12 mouse cellular contexts compared by ENCODE assay signal in the genomic region with DNA sequence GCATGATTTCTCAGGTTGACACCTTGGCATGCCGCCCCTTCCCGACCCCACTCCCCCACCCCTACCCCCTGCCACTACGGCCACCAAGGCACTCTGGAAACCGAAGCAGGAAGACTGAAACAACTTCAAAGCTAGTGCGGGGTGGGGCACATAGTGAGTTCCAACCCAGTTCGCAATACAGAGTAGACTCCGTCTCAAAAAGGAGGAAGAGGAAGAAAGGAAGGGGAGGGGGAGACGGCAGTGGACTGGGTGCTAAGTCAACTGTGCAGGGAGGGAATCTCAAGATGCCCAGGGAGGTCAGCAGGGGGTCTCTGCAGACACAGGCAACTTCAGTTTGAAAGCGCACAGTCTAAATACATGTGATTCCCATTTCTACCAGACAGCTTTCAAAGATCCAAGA. TPM values are rescaled to one million over a fixed set of nuclear protein-coding genes. Genes with fewer than 3 reads are reported as not detected.
DNase-seq lines count a peak whose midpoint lies in the region; ATAC-seq and TF ChIP-seq lines count a peak whose summit lies in the region.
"Had no signal": no experiment of that assay in that cellular context is flagged by ENCODE, and none has a peak within 500 bp of the region (broad histone marks: within the 10 kb centered on the region; RNA-seq: fewer than 3 reads in every experiment).

No protein-coding gene starts in this region.

- no peak for TF ChIP-seq POLR2A in cerebellum, adult 2 months (IDR thresholded peaks at IDR 0.05; ENCODE audit: borderline replicate concordance, insufficient read depth, low read length)

- no peak for TF ChIP-seq EP300 in lung, postnatal 0 days (IDR thresholded peaks at IDR 0.05)

- peak overlapping the region; percentile 27; the same call in 1 of the 2 replicates for H3K4me2 ChIP-seq in heart, embryonic 15.5 days
- peak overlapping the region; percentile 20 for H3K4me2 ChIP-seq in intestine, embryonic 14.5 days (ENCODE audit: low read length)
- peak overlapping the region; percentile 43 for H3K4me2 ChIP-seq in lung, postnatal 0 days (replicated peaks; ENCODE audit: low read depth, low read length)
- H3K4me2 ChIP-seq in midbrain, embryonic 16.5 days (ENCODE audit: low read length) = no peak overlapping the region

- H3K36me3 ChIP-seq in heart, embryonic 15.5 days = no peaks in the 10 kb centered on the region
- H3K36me3 ChIP-seq in intestine, embryonic 14.5 days (ENCODE audit: control insufficient read depth, insufficient read depth, low read length) = no peaks in the 10 kb centered on the region
- no peaks in the 10 kb centered on the region for H3K36me3 ChIP-seq in lung, postnatal 0 days (ENCODE audit: insufficient read depth, low read length)
- H3K36me3 ChIP-seq in midbrain, embryonic 16.5 days (ENCODE audit: control insufficient read depth, insufficient read depth, low read length) = no peaks in the 10 kb centered on the region

- ATAC-seq in heart, embryonic 15.5 days (replicated peaks; ENCODE audit: insufficient number of reproducible peaks, insufficient read depth, low FRiP score, low read depth) = no peak
- ATAC-seq in intestine, embryonic 14.5 days (replicated peaks; ENCODE audit: low FRiP score, low TSS enrichment, low read depth) = 0 out of 2 replicates have a peak, but pooled peaks have one; percentile 23
- ATAC-seq in lung, postnatal 0 days = peak; percentile 32
- no peak for ATAC-seq in midbrain, embryonic 16.5 days

- no peaks in the 10 kb centered on the region for H3K9me3 ChIP-seq in heart, embryonic 15.5 days (replicated peaks)
- no peaks in the 10 kb centered on the region for H3K9me3 ChIP-seq in intestine, embryonic 14.5 days (ENCODE audit: control insufficient read depth, low read length)
- no peaks in the 10 kb centered on the region for H3K9me3 ChIP-seq in lung, postnatal 0 days (ENCODE audit: low read length)
- no peaks in the 10 kb centered on the region for H3K9me3 ChIP-seq in midbrain, embryonic 16.5 days (replicated peaks; ENCODE audit: control insufficient read depth, low read length, poor library complexity, severe bottlenecking)

- DNase-seq in heart, postnatal 4 days = no peak
- DNase-seq in ES-CJ7 (ENCODE audit: low read depth, low spot score) = peak; percentile 21
- DNase-seq in intestine, embryonic 14.5 days (ENCODE audit: low spot score) = no peak
- DNase-seq in lung, postnatal 0 days (ENCODE audit: low spot score) = no peak
- no peak for DNase-seq in left cerebral cortex, adult 11 months (ENCODE audit: low spot score)
- DNase-seq in cerebellum, adult 2 months = no peak
- DNase-seq: adrenal gland, postnatal 10 days; embryo, embryonic 11 days; right cerebral cortex, postnatal 25 days had no signal

- WGBS in heart, embryonic 15.5 days = 36% methylated on average over 9 of the region's 9 CpGs
- 31% methylated on average over 9 of the region's 9 CpGs for WGBS in intestine, embryonic 14.5 days
- 21% methylated on average over 9 of the region's 9 CpGs for WGBS in lung, postnatal 0 days
- 63% methylated on average over 8 of the region's 9 CpGs for WGBS in midbrain, embryonic 16.5 days
- WGBS in cerebellum, adult 2 months = 60% methylated on average over 9 of the region's 9 CpGs

- no peak overlapping the region for H3K27ac ChIP-seq in heart, embryonic 15.5 days
- H3K27ac ChIP-seq in intestine, embryonic 14.5 days (ENCODE audit: low read depth) = no peak overlapping the region
- H3K27ac ChIP-seq in lung, postnatal 0 days (ENCODE audit: low read length) = no peak overlapping the region
- no peak overlapping the region for H3K27ac ChIP-seq in midbrain, embryonic 16.5 days (ENCODE audit: low read length)
- no peak overlapping the region for H3K27ac ChIP-seq in cerebellum, adult 2 months (ENCODE audit: insufficient read depth, low read length)
- H3K27ac ChIP-seq: kidney, postnatal 0 days had no signal

- no peak overlapping the region for H3K9ac ChIP-seq in heart, embryonic 15.5 days
- no peak overlapping the region for H3K9ac ChIP-seq in intestine, embryonic 14.5 days (ENCODE audit: low read length)
- no peak overlapping the region for H3K9ac ChIP-seq in lung, postnatal 0 days (replicated peaks; ENCODE audit: low read depth)
- H3K9ac ChIP-seq in midbrain, embryonic 16.5 days (ENCODE audit: low read depth, low read length) = no peak overlapping the region

- H3K27me3 ChIP-seq in heart, embryonic 15.5 days = no peaks in the 10 kb centered on the region
- H3K27me3 ChIP-seq in intestine, embryonic 14.5 days (replicated peaks; ENCODE audit: control insufficient read depth, insufficient read depth, low read length) = no peaks in the 10 kb centered on the region
- no peaks in the 10 kb centered on the region for H3K27me3 ChIP-seq in lung, postnatal 0 days (replicated peaks; ENCODE audit: insufficient read depth, low read length)
- no peaks in the 10 kb centered on the region for H3K27me3 ChIP-seq in midbrain, embryonic 16.5 days (ENCODE audit: control insufficient read depth, insufficient read depth, low read depth, low read length)
- H3K27me3 ChIP-seq in cerebellum, adult 2 months (ENCODE audit: control insufficient read depth, insufficient read depth, low read length) = peaks cover 2% of the 10 kb centered on the region; the same call in 1 of the 2 replicates

- no peak overlapping the region for H3K4me3 ChIP-seq in heart, embryonic 15.5 days
- no peak overlapping the region for H3K4me3 ChIP-seq in intestine, embryonic 14.5 days (ENCODE audit: low read depth, low read length)
- H3K4me3 ChIP-seq in lung, postnatal 0 days (ENCODE audit: low read depth, low read length) = no peak overlapping the region
- no peak overlapping the region for H3K4me3 ChIP-seq in midbrain, embryonic 16.5 days (ENCODE audit: low read depth, low read length)
- H3K4me3 ChIP-seq in cerebellum, adult 2 months (replicated peaks; ENCODE audit: insufficient read depth, low read depth, low read length) = no peak overlapping the region

- peaks cover 22% of the 10 kb centered on the region for H3K4me1 ChIP-seq in heart, embryonic 15.5 days (replicated peaks)
- peaks cover 18% of the 10 kb centered on the region for H3K4me1 ChIP-seq in intestine, embryonic 14.5 days (replicated peaks; ENCODE audit: control insufficient read depth, insufficient read depth, low read length)
- peaks cover 18% of the 10 kb centered on the region for H3K4me1 ChIP-seq in lung, postnatal 0 days (ENCODE audit: insufficient read depth, low read depth, low read length)
- no peaks in the 10 kb centered on the region; the same call in 1 of the 2 replicates for H3K4me1 ChIP-seq in midbrain, embryonic 16.5 days (ENCODE audit: control insufficient read depth, insufficient read depth, low read length)
- H3K4me1 ChIP-seq in cerebellum, adult 2 months (ENCODE audit: control insufficient read depth, insufficient read depth, low read length) = no peaks in the 10 kb centered on the region

- TF ChIP-seq CTCF in lung, postnatal 0 days (IDR thresholded peaks at IDR 0.05) = no peak
- TF ChIP-seq CTCF in cerebellum, adult 2 months (IDR thresholded peaks at IDR 0.05; ENCODE audit: borderline replicate concordance, insufficient read depth, low read depth, low read length) = no peak

RNA-seq across cellular contexts. Expression of gene Sash1, which starts 7.0 kb away (rescaled TPM):
- 3.2 and 4.6 TPM in 2 replicates for polyA plus RNA-seq in heart, embryonic 15.5 days (2015; fragmentation: Nextera tagmentation; extraction: Ambion mirVana)
- total RNA-seq in heart, postnatal 4 days (2021) = 10 to 100 TPM; 55.8 to 57.3 TPM
- polyA plus RNA-seq in intestine, embryonic 14.5 days (2014; fragmentation: Nextera tagmentation; extraction: Ambion mirVana) = 6.5 and 6.9 TPM in 2 replicates
- polyA plus RNA-seq in lung, postnatal 0 days (2015; fragmentation: Nextera tagmentation; extraction: Ambion mirVana) = 10.1 and 13.5 TPM in 2 replicates
- polyA plus RNA-seq in midbrain, embryonic 16.5 days (2015; fragmentation: Nextera tagmentation; extraction: Ambion mirVana) = 2.2 and 2.7 TPM in 2 replicates
- polyA plus RNA-seq in cerebellum, adult 2 months (2012; rRNA removed) = 26.1 and 28.0 TPM in 2 replicates

Comparison
In these comparisons a context has a peak if more than half of its experiments do, and no peak if none do; other contexts are left out.
1. ATAC-seq: peak in intestine, embryonic 14.5 days (single experiment) and lung, postnatal 0 days (single experiment); none in heart, embryonic 15.5 days (single experiment) and midbrain, embryonic 16.5 days (single experiment).